Mouse (Mus musculus) limb, embryonic 10.5 days (tissue): Measurements from ENCODE around the gene Erbb4. TPM values are rescaled to one million over a fixed set of nuclear protein-coding genes. Genes with fewer than 3 reads are reported as not detected.

Source experiments
- DNase-seq: peaks from one replicate; pipeline ENCODE4 v3.0.0-alpha.2; 2017; ENCODE audit warnings: low spot score
- H3K27ac ChIP-seq: fragments of 300-500 bp; sonication (generic); 2 replicates; pipeline ENCODE4 v1.5.1; 2016; ENCODE audit warnings: mild to moderate bottlenecking
- H3K27me3 ChIP-seq: fragments of 300-500 bp; sonication (generic); 2 replicates; pipeline ENCODE4 v1.6.1; 2016; ENCODE audit warnings: low read depth, mild to moderate bottlenecking; ENCODE audit not compliant: poor library complexity, severe bottlenecking
- H3K36me3 ChIP-seq: fragments of 300-500 bp; sonication (generic); 2 replicates; pipeline ENCODE4 v1.6.1; 2016; ENCODE audit warnings: mild to moderate bottlenecking, moderate library complexity
- H3K4me1 ChIP-seq: fragments of 300-500 bp; sonication (generic); 2 replicates; pipeline ENCODE4 v1.6.1; 2016
- H3K4me3 ChIP-seq: fragments of 300-500 bp; sonication (generic); 2 replicates; pipeline ENCODE4 v1.5.1; 2016; ENCODE audit warnings: mild to moderate bottlenecking, moderate library complexity
- H3K9me3 ChIP-seq: fragments of 300-500 bp; sonication (generic); replicated peaks from 2 replicates; pipeline ENCODE4 v1.6.1; 2016; ENCODE audit warnings: mild to moderate bottlenecking
- WGBS: fragments of 180-500 bp; shearing (Covaris S2); methylation state at CpG from one replicate; pipeline ENCODE4 v1.1.7; 2016; 5-methylcytosine and 5-hydroxymethylcytosine counted together
- polyA plus RNA-seq: library from polyadenylated mRNA; unstranded; fragments of >200 nt; fragmentation: Nextera tagmentation; extraction: Ambion mirVana; gene quantifications from 2 replicates; pipeline ENCODE4 v1.2.1, GENCODE M21; 2016

Gene Erbb4
- polyA plus RNA-seq, 1 experiment from 2014 or later: 0.16 TPM

- no peak for DNase-seq
Measured at GRCm38 (mm10) chr1:68892041-68892440, 215.8 kb downstream of the Erbb4 start.

GRCm38 (mm10) chr1:68886823-68887222 lies 221.0 kb downstream of the Erbb4 start:
- Histone ChIP-seq H3K4me1 (no peaks in the 10 kb centered on the region), H3K27ac (no peak overlapping the region), H3K4me3 (no peak overlapping the region), H3K27me3 (no peaks in the 10 kb centered on the region), H3K36me3 (no peaks in the 10 kb centered on the region), H3K9me3 (no peaks in the 10 kb centered on the region)
- 72% methylated on average over 3 of the region's 3 CpGs for WGBS
- DNase-seq: no peak

More at GRCm38 (mm10) chr1:68892041-68892440, 215.8 kb downstream of the Erbb4 start:
- H3K27me3 ChIP-seq: no peaks in the 10 kb centered on the region
- H3K9me3 ChIP-seq: no peaks in the 10 kb centered on the region
- 86% methylated on average over 2 of the region's 2 CpGs for WGBS
- no peaks in the 10 kb centered on the region for H3K36me3 ChIP-seq
- H3K27ac ChIP-seq: no peak overlapping the region
- no peak overlapping the region for H3K4me3 ChIP-seq
- no peaks in the 10 kb centered on the region for H3K4me1 ChIP-seq

- Histone ChIP-seq H3K4me3 (no peak overlapping the region), H3K9me3 (no peaks in the 10 kb centered on the region)
- 88% methylated on average over 8 of the region's 8 CpGs for WGBS
Measured at GRCm38 (mm10) chr1:68874954-68875353, 232.9 kb downstream of the Erbb4 start.

GRCm38 (mm10) chr1:68873635-68874020 lies 234.2 kb downstream of the Erbb4 start:
- Histone ChIP-seq H3K27me3 (no peaks in the 10 kb centered on the region), H3K36me3 (no peaks in the 10 kb centered on the region), H3K4me3 (no peak overlapping the region), H3K27ac (no peak overlapping the region), H3K9me3 (no peaks in the 10 kb centered on the region), H3K4me1 (no peaks in the 10 kb centered on the region)
- no peak for DNase-seq
- WGBS: 86% methylated on average over 1 of the region's 1 CpGs

More at GRCm38 (mm10) chr1:68874954-68875353, 232.9 kb downstream of the Erbb4 start:
- Histone ChIP-seq H3K27me3 (no peaks in the 10 kb centered on the region), H3K4me1 (no peaks in the 10 kb centered on the region), H3K36me3 (no peaks in the 10 kb centered on the region), H3K27ac (no peak overlapping the region)
- no peak for DNase-seq

GRCm38 (mm10) chr1:68872976-68873634 lies 234.8 kb downstream of the Erbb4 start:
- 78% methylated on average over 2 of the region's 2 CpGs for WGBS
- Histone ChIP-seq H3K27me3 (no peaks in the 10 kb centered on the region), H3K9me3 (no peaks in the 10 kb centered on the region), H3K4me3 (no peak overlapping the region), H3K36me3 (no peaks in the 10 kb centered on the region), H3K27ac (no peak overlapping the region), H3K4me1 (no peaks in the 10 kb centered on the region)
- no peak for DNase-seq

GRCm38 (mm10) chr1:68860341-68860740 lies 247.5 kb downstream of the Erbb4 start:
- 84% methylated on average over 2 of the region's 2 CpGs for WGBS
- Histone ChIP-seq H3K4me3 (no peak overlapping the region), H3K4me1 (no peaks in the 10 kb centered on the region)

GRCm38 (mm10) chr1:68859480-68859879 lies 248.4 kb downstream of the Erbb4 start:
- H3K9me3 ChIP-seq: no peaks in the 10 kb centered on the region
- no peak for DNase-seq
- H3K4me1 ChIP-seq: no peaks in the 10 kb centered on the region
- H3K4me3 ChIP-seq: no peak overlapping the region
- 92% methylated on average over 4 of the region's 4 CpGs for WGBS
- H3K36me3 ChIP-seq: no peaks in the 10 kb centered on the region
- no peak overlapping the region for H3K27ac ChIP-seq
- H3K27me3 ChIP-seq: no peaks in the 10 kb centered on the region

More at GRCm38 (mm10) chr1:68860341-68860740, 247.5 kb downstream of the Erbb4 start:
- no peaks in the 10 kb centered on the region for H3K36me3 ChIP-seq
- no peaks in the 10 kb centered on the region for H3K27me3 ChIP-seq
- no peaks in the 10 kb centered on the region for H3K9me3 ChIP-seq
- no peak for DNase-seq
- no peak overlapping the region for H3K27ac ChIP-seq

- 81% methylated on average over 4 of the region's 4 CpGs for WGBS
Measured at GRCm38 (mm10) chr1:68839352-68839751, 268.5 kb downstream of the Erbb4 start.

GRCm38 (mm10) chr1:68834686-68835085 lies 273.2 kb downstream of the Erbb4 start:
- H3K36me3 ChIP-seq: no peaks in the 10 kb centered on the region
- DNase-seq: no peak
- WGBS: 83% methylated on average over 3 of the region's 3 CpGs

More at GRCm38 (mm10) chr1:68839352-68839751, 268.5 kb downstream of the Erbb4 start:
- Histone ChIP-seq H3K4me1 (no peaks in the 10 kb centered on the region), H3K9me3 (no peaks in the 10 kb centered on the region), H3K36me3 (no peaks in the 10 kb centered on the region), H3K4me3 (no peak overlapping the region), H3K27ac (no peak overlapping the region), H3K27me3 (no peaks in the 10 kb centered on the region)
- no peak for DNase-seq

GRCm38 (mm10) chr1:68832101-68832500 lies 275.8 kb downstream of the Erbb4 start:
- Histone ChIP-seq H3K27ac (no peak overlapping the region), H3K4me3 (no peak overlapping the region), H3K4me1 (no peaks in the 10 kb centered on the region), H3K36me3 (no peaks in the 10 kb centered on the region), H3K27me3 (no peaks in the 10 kb centered on the region), H3K9me3 (no peaks in the 10 kb centered on the region)
- DNase-seq: no peak

More at GRCm38 (mm10) chr1:68834686-68835085, 273.2 kb downstream of the Erbb4 start:
- Histone ChIP-seq H3K27ac (no peak overlapping the region), H3K4me1 (no peaks in the 10 kb centered on the region), H3K27me3 (no peaks in the 10 kb centered on the region), H3K4me3 (no peak overlapping the region), H3K9me3 (no peaks in the 10 kb centered on the region)

GRCm38 (mm10) chr1:68831575-68831974 lies 276.3 kb downstream of the Erbb4 start:
- H3K4me1 ChIP-seq: no peaks in the 10 kb centered on the region
- H3K36me3 ChIP-seq: no peaks in the 10 kb centered on the region
- no peak overlapping the region for H3K4me3 ChIP-seq
- no peak overlapping the region for H3K27ac ChIP-seq
- 80% methylated on average over 1 of the region's 1 CpGs for WGBS
- no peak for DNase-seq
- no peaks in the 10 kb centered on the region for H3K27me3 ChIP-seq
- no peaks in the 10 kb centered on the region for H3K9me3 ChIP-seq

GRCm38 (mm10) chr1:68830501-68831239 lies 277.2 kb downstream of the Erbb4 start:
- H3K4me1 ChIP-seq: no peaks in the 10 kb centered on the region
- no peaks in the 10 kb centered on the region for H3K9me3 ChIP-seq
- DNase-seq: no peak
- H3K36me3 ChIP-seq: no peaks in the 10 kb centered on the region
- H3K4me3 ChIP-seq: no peak overlapping the region
- WGBS: 79% methylated on average over 2 of the region's 2 CpGs
- no peak overlapping the region for H3K27ac ChIP-seq
- H3K27me3 ChIP-seq: no peaks in the 10 kb centered on the region

- no peak overlapping the region for H3K27ac ChIP-seq
- H3K4me1 ChIP-seq: no peaks in the 10 kb centered on the region
- no peaks in the 10 kb centered on the region for H3K9me3 ChIP-seq
- 76% methylated on average over 2 of the region's 2 CpGs for WGBS
- H3K27me3 ChIP-seq: no peaks in the 10 kb centered on the region
- no peak overlapping the region for H3K4me3 ChIP-seq
- DNase-seq: no peak
- H3K36me3 ChIP-seq: no peaks in the 10 kb centered on the region
Measured at GRCm38 (mm10) chr1:68823116-68823644, 284.7 kb downstream of the Erbb4 start.
